Mouse (Mus musculus) lung, embryonic 16.5 days (tissue): Measurements from ENCODE around the gene Fbxl17. TPM values are rescaled to one million over a fixed set of nuclear protein-coding genes. Genes with fewer than 3 reads are reported as not detected.

Experiments used
- ATAC-seq: fragments of 200-750 bp; cut with Nextera tagmentation; 2 replicates; pipeline ENCODE4 v1.8.0; 2017; ENCODE audit warnings: low read depth, mild to moderate bottlenecking, moderate library complexity
- H3K27ac ChIP-seq: fragments of 300-500 bp; sonication (generic); 2 replicates; pipeline ENCODE4 v1.5.1; 2014; ENCODE audit warnings: mild to moderate bottlenecking, control low read depth, low read length
- H3K27me3 ChIP-seq: fragments of 300-500 bp; sonication (generic); 2 replicates; pipeline ENCODE4 v1.6.1; 2014; ENCODE audit warnings: low read depth, low read length, mixed read lengths; ENCODE audit not compliant: control insufficient read depth, insufficient read depth
- H3K36me3 ChIP-seq: fragments of 300-500 bp; sonication (generic); 2 replicates; pipeline ENCODE4 v1.6.1; 2014; ENCODE audit warnings: low read length; ENCODE audit not compliant: control insufficient read depth, insufficient read depth
- H3K4me1 ChIP-seq: fragments of 300-500 bp; sonication (generic); replicated peaks from 2 replicates; pipeline ENCODE4 v1.6.1; 2014; ENCODE audit warnings: low read length, mixed read lengths; ENCODE audit not compliant: control insufficient read depth, insufficient read depth
- H3K4me2 ChIP-seq: fragments of 300-500 bp; sonication (generic); 2 replicates; pipeline ENCODE4 v1.6.1; 2014; ENCODE audit warnings: low read depth, low read length, control low read depth
- H3K4me3 ChIP-seq: fragments of 300-500 bp; sonication (generic); 2 replicates; pipeline ENCODE4 v1.5.1; 2014; ENCODE audit warnings: mild to moderate bottlenecking, low read length, control low read depth
- H3K9ac ChIP-seq: fragments of 300-500 bp; sonication (generic); 2 replicates; pipeline ENCODE4 v1.6.1; 2014; ENCODE audit warnings: low read length, control low read depth
- H3K9me3 ChIP-seq: fragments of 300-500 bp; sonication (generic); 2 replicates; pipeline ENCODE4 v1.6.1; 2016; ENCODE audit warnings: low read length; ENCODE audit not compliant: control insufficient read depth
- WGBS: fragments of 180-500 bp; shearing (Covaris S2); extraction: QIAGEN DNeasy Blood & Tissue Kit; methylation state at CpG from one replicate; pipeline ENCODE4 v1.1.7; 2014; 5-methylcytosine and 5-hydroxymethylcytosine counted together
- polyA plus RNA-seq: library from polyadenylated mRNA; unstranded; fragments of >200 nt; fragmentation: Nextera tagmentation; extraction: Ambion mirVana; gene quantifications from 2 replicates; pipeline ENCODE4 v1.2.1, GENCODE M21; 2015

The Fbxl17 gene
- polyA plus RNA-seq, 1 experiment from 2014 or later = 3.8 TPM

- H3K4me1 ChIP-seq = no peaks in the 10 kb centered on the region
- 69% methylated on average over 5 of the region's 5 CpGs for WGBS
Measured at GRCm38 (mm10) chr17:63070161-63070761, 429.6 kb downstream of the Fbxl17 start.

GRCm38 (mm10) chr17:63062785-63063184 lies 437.0 kb downstream of the Fbxl17 start:
- Histone ChIP-seq H3K9ac (no peak overlapping the region), H3K27me3 (no peaks in the 10 kb centered on the region), H3K36me3 (0 out of 2 replicates have a peak, but pooled peaks cover 2% of the 10 kb centered on the region), H3K9me3 (no peaks in the 10 kb centered on the region), H3K4me1 (no peaks in the 10 kb centered on the region), H3K4me2 (no peak overlapping the region), H3K27ac (no peak overlapping the region), H3K4me3 (no peak overlapping the region)
- ATAC-seq = peak; percentile 49; the same call in 1 of the 2 replicates
- 52% methylated on average over 5 of the region's 5 CpGs for WGBS

More at GRCm38 (mm10) chr17:63070161-63070761, 429.6 kb downstream of the Fbxl17 start:
- Histone ChIP-seq H3K27ac (no peak overlapping the region), H3K9ac (no peak overlapping the region), H3K4me3 (no peak overlapping the region), H3K4me2 (no peak overlapping the region), H3K9me3 (no peaks in the 10 kb centered on the region), H3K36me3 (no peaks in the 10 kb centered on the region), H3K27me3 (no peaks in the 10 kb centered on the region)
- ATAC-seq = no peak

GRCm38 (mm10) chr17:63061786-63062185 lies 438.0 kb downstream of the Fbxl17 start:
- H3K9ac ChIP-seq = no peak overlapping the region
- no peak overlapping the region for H3K27ac ChIP-seq
- no peak overlapping the region for H3K4me3 ChIP-seq
- ATAC-seq = no peak
- H3K4me1 ChIP-seq = no peaks in the 10 kb centered on the region
- no peaks in the 10 kb centered on the region for H3K27me3 ChIP-seq
- no peaks in the 10 kb centered on the region for H3K9me3 ChIP-seq
- H3K4me2 ChIP-seq = no peak overlapping the region
- 92% methylated on average over 3 of the region's 3 CpGs for WGBS
- H3K36me3 ChIP-seq = 0 out of 2 replicates have a peak, but pooled peaks cover 2% of the 10 kb centered on the region

- H3K27me3 ChIP-seq = no peaks in the 10 kb centered on the region
- H3K4me3 ChIP-seq = no peak overlapping the region
- no peak overlapping the region for H3K9ac ChIP-seq
- no peaks in the 10 kb centered on the region for H3K4me1 ChIP-seq
- no peaks in the 10 kb centered on the region for H3K9me3 ChIP-seq
- no peak for ATAC-seq
- H3K4me2 ChIP-seq = no peak overlapping the region
- 0 out of 2 replicates have a peak, but pooled peaks cover 2% of the 10 kb centered on the region for H3K36me3 ChIP-seq
- 43% methylated on average over 3 of the region's 3 CpGs for WGBS
- no peak overlapping the region for H3K27ac ChIP-seq
Measured at GRCm38 (mm10) chr17:63060814-63061213, 439.0 kb downstream of the Fbxl17 start.

GRCm38 (mm10) chr17:63057740-63058388 lies 442.0 kb downstream of the Fbxl17 start:
- Histone ChIP-seq H3K4me3 (no peak overlapping the region), H3K27me3 (no peaks in the 10 kb centered on the region), H3K9ac (no peak overlapping the region), H3K4me2 (no peak overlapping the region), H3K4me1 (no peaks in the 10 kb centered on the region), H3K9me3 (no peaks in the 10 kb centered on the region), H3K36me3 (0 out of 2 replicates have a peak, but pooled peaks cover 2% of the 10 kb centered on the region), H3K27ac (no peak overlapping the region)
- WGBS = 85% methylated on average over 15 of the region's 15 CpGs
- no peak for ATAC-seq

GRCm38 (mm10) chr17:63056976-63057375 lies 442.8 kb downstream of the Fbxl17 start:
- H3K9ac ChIP-seq = no peak overlapping the region
- H3K4me1 ChIP-seq = no peaks in the 10 kb centered on the region
- ATAC-seq = no peak
- H3K27ac ChIP-seq = no peak overlapping the region
- no peak overlapping the region for H3K4me3 ChIP-seq
- 0 out of 2 replicates have a peak, but pooled peaks cover 2% of the 10 kb centered on the region for H3K36me3 ChIP-seq
- no peak overlapping the region for H3K4me2 ChIP-seq
- H3K27me3 ChIP-seq = no peaks in the 10 kb centered on the region
- 85% methylated on average over 3 of the region's 3 CpGs for WGBS
- no peaks in the 10 kb centered on the region for H3K9me3 ChIP-seq

GRCm38 (mm10) chr17:63053311-63053710 lies 446.5 kb downstream of the Fbxl17 start:
- H3K4me2 ChIP-seq = no peak overlapping the region
- H3K4me1 ChIP-seq = no peaks in the 10 kb centered on the region
- 56% methylated on average over 3 of the region's 3 CpGs for WGBS
- H3K9ac ChIP-seq = no peak overlapping the region
- H3K27ac ChIP-seq = no peak overlapping the region
- no peaks in the 10 kb centered on the region for H3K27me3 ChIP-seq
- no peaks in the 10 kb centered on the region for H3K9me3 ChIP-seq
- H3K36me3 ChIP-seq = no peaks in the 10 kb centered on the region
- ATAC-seq = peak; percentile 54; the same call in 1 of the 2 replicates
- H3K4me3 ChIP-seq = no peak overlapping the region

GRCm38 (mm10) chr17:63046401-63046800 lies 453.4 kb downstream of the Fbxl17 start:
- WGBS = 52% methylated on average over 3 of the region's 3 CpGs
- Histone ChIP-seq H3K4me3 (no peak overlapping the region), H3K4me1 (no peaks in the 10 kb centered on the region), H3K4me2 (no peak overlapping the region), H3K9me3 (no peaks in the 10 kb centered on the region), H3K9ac (no peak overlapping the region), H3K27ac (no peak overlapping the region), H3K36me3 (no peaks in the 10 kb centered on the region), H3K27me3 (no peaks in the 10 kb centered on the region)
- ATAC-seq = no peak

- ATAC-seq = no peak
- H3K9ac ChIP-seq = no peak overlapping the region
- peaks cover 3% of the 10 kb centered on the region; the same call in 1 of the 2 replicates for H3K9me3 ChIP-seq
- H3K27ac ChIP-seq = no peak overlapping the region
- H3K36me3 ChIP-seq = no peaks in the 10 kb centered on the region
- H3K4me2 ChIP-seq = no peak overlapping the region
- no peaks in the 10 kb centered on the region for H3K27me3 ChIP-seq
- H3K4me1 ChIP-seq = no peaks in the 10 kb centered on the region
- WGBS = 72% methylated on average over 13 of the region's 13 CpGs
- no peak overlapping the region for H3K4me3 ChIP-seq
Measured at GRCm38 (mm10) chr17:63045297-63045696, 454.5 kb downstream of the Fbxl17 start.
